Mouse (Mus musculus) ovary, adult 18-20 months (tissue): ENCODE data around the gene Dlk1.
"Not testable (repeated sequence)": the region's sequence is repeated elsewhere in the genome, so short reads cannot be mapped to it uniquely, and the experiment has no call there.

ENCODE experiments used
- DNase-seq: peaks from one replicate; pipeline ENCODE4 v3.0.0; 2022; ENCODE audit warnings: low spot score, mixed read lengths

Dlk1 gene

DNA sequence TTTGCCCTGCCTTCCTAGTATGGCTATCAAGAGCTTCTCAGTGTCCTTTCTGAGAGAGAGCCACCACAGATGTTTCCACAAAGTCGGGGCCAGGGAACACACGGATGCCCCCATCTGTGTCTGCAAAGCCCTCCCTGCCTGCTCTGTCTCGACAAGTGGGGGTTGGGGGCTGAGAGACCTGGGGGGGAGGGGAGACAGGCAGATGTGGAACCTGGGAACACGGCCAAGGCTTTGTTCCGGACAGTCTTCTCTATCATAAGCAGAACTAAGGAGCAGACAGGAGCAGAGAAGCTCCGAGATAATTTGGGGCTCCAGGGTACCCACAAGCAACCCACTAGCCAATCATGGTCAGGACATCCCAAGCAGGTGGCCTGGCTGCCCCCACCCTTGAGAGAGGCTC, 12.6 kb upstream of the Dlk1 start:
- DNase-seq = no peak

GRCm38 (mm10) chr12:109441366-109441765, 11.3 kb upstream of the Dlk1 start:
- DNase-seq = peak; percentile 21

DNA sequence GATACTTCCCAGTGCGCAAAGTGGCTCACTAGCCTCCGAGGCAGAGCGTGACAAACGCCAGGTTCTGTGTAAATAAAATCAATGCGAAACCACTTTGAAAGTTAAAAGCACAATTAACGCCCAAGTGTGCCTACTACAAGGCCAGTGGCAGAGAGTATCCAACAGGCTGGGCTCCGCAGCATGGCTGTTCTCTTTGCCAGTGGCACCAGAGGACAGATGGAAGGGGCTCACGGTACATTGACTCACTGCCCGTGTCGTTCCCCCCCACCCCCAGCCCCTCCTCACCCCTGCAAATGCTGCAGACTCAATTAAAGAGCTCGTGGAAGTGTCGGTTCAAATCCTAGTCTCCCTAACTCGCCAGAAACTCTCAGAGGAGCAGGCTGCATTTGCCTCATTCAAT, 10.5 kb upstream of the Dlk1 start:
- no peak for DNase-seq

DNA sequence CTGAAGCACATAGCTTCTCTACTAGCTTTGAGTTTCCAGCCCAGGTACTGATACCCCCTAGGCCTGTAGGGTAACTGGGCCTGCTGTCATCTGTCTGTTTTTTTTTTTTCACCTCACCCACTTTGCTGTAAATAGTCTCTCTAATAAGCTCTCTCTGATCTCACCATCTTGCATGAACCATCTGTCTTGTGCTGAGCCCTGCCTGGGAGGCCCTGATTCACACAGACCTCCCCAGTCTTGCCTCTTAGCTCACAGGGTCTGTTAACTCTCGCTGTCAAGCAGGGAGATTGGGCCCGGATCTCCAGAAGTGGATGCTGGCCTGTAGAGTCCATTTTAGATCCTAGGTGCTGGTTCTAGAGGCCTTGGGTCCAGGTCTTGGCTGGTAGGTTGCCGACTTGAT, 9.3 kb upstream of the Dlk1 start:
- DNase-seq = no peak

DNA sequence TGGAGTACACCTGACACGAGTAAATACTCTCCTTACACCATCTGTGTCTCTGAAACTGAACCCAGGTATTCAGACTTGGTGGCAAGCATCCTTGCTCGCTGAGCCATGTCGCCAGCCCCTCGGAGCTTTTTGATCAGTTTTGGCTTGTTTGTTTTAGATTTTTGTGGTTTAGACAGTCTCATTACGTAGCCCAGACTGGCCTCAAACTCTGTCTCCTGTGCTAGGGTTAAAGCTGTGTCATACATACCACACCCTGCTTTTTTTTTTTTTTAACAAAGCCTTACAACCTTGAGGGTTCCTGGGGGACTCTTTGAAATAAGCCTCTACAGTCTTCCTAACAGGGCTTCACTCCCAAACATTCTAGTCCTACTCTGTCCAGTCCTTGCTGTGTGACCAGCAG, 7.6 kb upstream of the Dlk1 start:
- no peak for DNase-seq

GRCm38 (mm10) chr12:109445499-109446235, 7.0 kb upstream of the Dlk1 start:
- no peak for DNase-seq

DNA sequence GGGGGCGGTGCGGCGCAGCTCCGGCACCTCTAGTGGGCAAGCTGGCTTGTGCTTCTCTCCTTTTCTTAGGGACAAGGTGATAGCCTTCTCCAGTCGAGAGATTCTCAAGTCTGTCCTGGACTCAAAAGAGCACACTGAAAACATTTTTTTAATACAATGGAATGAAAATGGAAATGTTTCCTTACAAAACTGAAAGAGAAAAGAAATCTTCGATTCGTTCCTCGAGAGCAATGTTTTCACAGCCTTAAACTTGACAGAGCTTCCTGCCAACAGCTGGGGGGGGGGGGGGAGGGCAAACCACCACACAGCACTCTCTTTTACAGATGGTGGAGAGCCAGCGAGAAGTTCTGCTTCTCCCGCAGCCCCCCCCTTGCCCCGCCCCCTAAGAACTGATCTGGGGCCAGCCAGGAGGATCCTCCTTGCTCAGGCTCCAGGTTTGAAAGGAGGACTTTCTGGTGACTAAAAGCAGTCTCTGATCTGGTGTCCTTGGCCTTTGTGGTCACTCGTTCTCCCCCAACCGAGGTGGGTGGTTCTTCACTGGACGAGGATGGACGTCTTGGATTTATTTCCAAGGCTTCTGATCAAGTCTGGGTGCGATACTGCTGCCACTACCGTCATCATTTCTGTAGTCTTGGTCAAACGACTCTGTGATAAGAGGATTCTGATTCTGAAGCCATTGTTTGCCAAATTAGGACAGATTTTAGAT, 6.2 kb upstream of the Dlk1 start:
- no peak for DNase-seq

DNA sequence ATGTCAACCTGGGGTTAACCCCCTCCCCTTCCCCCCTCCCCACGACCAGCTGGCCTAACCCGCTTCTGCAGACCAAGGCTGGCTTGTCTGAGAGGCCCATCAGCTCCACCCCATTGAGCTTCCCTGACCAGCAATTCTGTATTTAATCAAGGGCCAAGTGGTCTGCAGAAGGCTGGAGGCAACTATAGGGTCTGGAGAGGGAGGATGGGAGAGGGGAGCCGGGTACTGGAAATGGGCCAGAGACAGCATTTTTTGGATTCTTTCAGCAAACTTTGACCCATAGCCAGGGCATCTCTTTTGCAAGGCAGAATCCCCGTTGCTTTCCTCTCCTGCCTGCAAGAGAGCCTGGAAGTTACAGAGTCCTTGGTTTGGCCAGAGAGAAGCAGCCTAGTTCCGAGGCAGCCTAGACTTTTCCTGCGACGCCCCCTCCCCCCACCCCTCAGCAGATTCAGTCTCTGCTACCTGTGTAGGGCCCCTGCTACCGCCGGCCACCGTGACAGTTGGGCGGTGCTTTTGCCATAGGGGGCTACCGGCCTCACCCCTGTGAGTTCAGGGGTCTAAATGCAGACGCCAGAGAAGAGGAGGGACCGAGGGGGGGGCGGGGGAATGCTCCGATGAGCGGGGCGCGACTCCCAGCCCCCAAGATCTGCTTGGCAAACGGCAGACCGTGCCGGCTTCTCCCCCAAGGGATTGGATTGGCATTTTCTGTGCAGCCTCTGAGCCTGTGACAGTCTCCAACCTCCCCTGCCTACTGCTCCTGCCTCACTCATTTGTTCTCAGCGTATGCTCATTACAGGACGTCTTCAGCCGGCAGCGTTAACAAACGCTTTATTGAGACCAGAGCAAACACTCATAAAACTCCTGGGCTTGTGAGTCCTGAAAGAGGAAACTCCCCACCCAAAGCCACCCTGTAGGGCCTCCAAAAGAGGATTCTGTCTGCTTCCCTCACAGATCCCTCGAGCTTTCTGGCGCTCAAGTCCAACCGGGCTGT, 2.9 kb upstream of the Dlk1 start:
- DNase-seq = no peak

- no peak for DNase-seq
Observed at GRCm38 (mm10) chr12:109453065-109453997, 708 bp downstream of the Dlk1 start.

DNA sequence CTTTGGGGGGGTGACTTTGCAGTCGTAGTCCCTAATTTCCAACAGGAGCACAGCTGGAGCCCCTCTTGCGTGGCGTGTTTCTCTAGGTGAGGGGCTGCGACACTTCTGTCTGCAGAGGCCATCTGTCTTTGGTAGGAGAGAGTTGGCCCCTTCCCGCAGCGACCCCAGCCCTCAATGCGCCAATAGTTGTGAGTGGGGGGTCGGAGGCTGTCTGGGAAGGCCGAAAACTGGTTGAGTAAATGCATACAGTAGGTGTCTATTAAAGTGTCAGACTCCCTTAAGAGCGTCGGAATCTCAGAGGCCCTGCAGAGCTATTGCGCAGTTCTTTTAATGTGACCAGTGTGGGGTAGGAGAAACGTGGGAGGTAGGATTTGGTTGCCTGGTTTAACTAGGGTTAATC, 1.5 kb downstream of the Dlk1 start:
- DNase-seq = no peak

DNA sequence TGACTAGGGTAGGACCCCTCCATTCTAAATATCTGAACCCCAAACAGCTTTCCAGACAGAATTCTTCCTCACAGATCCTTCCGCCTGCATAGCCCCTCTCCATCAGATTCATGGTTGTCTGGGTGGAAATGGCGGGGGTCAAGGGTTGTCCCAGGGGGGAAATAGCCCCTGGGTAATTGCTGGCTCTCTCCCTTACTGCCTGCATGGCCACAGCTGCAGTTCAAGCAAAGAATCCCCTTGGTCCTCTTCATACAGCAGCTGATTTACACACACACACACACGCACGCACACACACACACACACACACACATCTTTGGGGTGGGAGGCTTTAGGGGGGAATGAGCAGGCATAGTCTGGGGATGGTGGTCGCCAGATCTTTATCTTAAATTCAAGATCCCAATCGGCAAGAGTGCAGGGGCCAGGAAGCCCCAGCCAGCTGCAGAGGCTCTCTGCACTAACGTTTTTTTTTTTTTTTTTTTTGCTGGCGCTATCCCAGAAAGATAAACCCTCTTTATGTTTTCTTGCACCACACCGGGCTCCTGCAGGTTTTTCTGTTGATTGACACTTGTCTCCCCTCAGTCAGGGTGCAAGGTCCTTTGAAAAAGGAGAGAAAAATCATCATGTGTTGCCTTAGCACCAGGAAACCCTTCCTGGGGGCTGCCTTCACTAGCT, 4.0 kb downstream of the Dlk1 start:
- DNase-seq = no peak

GRCm38 (mm10) chr12:109457836-109458235, 5.2 kb downstream of the Dlk1 start:
- DNase-seq = no peak

- DNase-seq = no peak
Observed at GRCm38 (mm10) chr12:109458896-109459295, 6.3 kb downstream of the Dlk1 start.

- no peak for DNase-seq
Observed at GRCm38 (mm10) chr12:109459481-109460401, 7.1 kb downstream of the Dlk1 start.

DNA sequence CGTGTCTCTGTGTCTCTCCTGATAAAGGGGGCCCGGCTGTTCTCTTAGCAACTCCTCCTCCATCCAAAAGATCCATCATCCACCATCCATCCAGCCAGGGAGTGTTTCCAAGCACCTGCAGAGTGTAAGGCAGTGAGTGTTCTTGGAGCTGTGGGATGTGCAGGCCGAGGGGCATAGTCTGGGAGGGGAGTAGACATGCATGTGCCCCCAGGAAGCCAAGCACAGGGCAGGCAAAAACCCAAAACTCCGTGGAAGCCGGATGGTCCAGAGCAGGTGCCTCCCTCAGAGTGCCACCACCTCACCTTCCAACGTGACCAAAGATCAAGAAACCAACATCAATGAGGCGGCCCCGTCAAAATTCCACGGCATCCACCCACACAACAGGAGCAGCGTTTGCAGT, 10.0 kb downstream of the Dlk1 start:
- no peak for DNase-seq

- not testable (repeated sequence) for DNase-seq
Observed at GRCm38 (mm10) chr12:109467417-109467816, 14.8 kb downstream of the Dlk1 start.

DNA sequence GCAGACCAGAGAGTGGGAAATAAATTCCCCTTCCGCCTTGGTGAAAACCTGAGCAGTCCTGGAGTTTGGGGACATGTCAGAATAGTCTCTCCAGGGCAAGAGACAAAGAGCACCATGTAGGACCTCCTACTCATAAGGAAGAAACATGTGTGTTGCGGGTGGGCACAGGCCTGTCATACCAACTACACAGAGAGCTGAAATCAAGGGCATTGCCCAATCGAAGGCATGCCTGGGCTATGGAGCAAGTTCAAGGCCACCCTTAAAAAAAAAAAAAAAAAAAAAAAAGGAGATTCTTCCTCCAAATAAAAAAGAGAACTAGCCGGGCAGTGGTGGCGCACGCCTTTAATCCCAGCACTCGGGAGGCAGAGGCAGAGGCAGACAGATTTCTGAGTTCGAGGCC, 17.2 kb downstream of the Dlk1 start:
- DNase-seq = no peak

GRCm38 (mm10) chr12:109472627-109473026, 20.0 kb downstream of the Dlk1 start:
- no peak for DNase-seq

DNA sequence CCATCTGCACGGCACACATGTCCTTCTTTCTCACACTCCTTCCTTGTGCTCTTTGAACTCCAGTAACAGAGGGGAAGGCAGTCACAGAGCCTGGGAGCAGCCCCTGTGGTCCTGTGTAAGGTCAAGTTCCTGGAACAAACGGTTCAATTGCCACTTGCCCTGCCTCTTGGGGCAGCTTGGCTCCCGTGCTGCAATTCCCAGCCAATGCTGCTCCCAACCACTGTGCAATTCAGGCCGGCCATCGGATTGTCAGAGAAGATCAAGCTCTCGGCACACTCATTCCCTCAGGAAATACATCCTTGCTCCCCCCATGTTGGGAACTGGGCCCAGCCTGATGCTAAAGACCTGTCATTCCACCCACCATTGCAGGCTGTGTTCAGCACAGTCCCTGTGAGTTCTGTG, 21.0 kb downstream of the Dlk1 start:
- DNase-seq = no peak

- no peak for DNase-seq
Observed at GRCm38 (mm10) chr12:109474187-109474606, 21.6 kb downstream of the Dlk1 start.
